Mouse (Mus musculus) heart, embryonic 15.5 days (tissue): Measurements from ENCODE around the gene Obscn. TPM values are rescaled to one million over a fixed set of nuclear protein-coding genes. Genes with fewer than 3 reads are reported as not detected.

Experiments used
- ATAC-seq: fragments of 200-750 bp; cut with Nextera tagmentation; replicated peaks from 2 replicates; pipeline ENCODE4 v1.8.0; 2017; ENCODE audit warnings: low read depth, moderate TSS enrichment; ENCODE audit not compliant: insufficient number of reproducible peaks, insufficient read depth, low FRiP score
- H3K27ac ChIP-seq: fragments of 300-500 bp; sonication (generic); 2 replicates; pipeline ENCODE4 v1.5.1; 2015; ENCODE audit warnings: mild to moderate bottlenecking, inconsistent platforms
- H3K27me3 ChIP-seq: fragments of 300-500 bp; sonication (generic); 2 replicates; pipeline ENCODE4 v1.6.1; 2015; ENCODE audit warnings: inconsistent platforms
- H3K36me3 ChIP-seq: fragments of 300-500 bp; sonication (generic); 2 replicates; pipeline ENCODE4 v1.6.1; 2015; ENCODE audit warnings: mild to moderate bottlenecking, inconsistent platforms
- H3K4me1 ChIP-seq: fragments of 300-500 bp; sonication (generic); replicated peaks from 2 replicates; pipeline ENCODE4 v1.6.1; 2015; ENCODE audit warnings: inconsistent platforms
- H3K4me2 ChIP-seq: fragments of 300-500 bp; sonication (generic); 2 replicates; pipeline ENCODE4 v1.6.1; 2015; ENCODE audit warnings: inconsistent platforms, mild to moderate bottlenecking, moderate library complexity
- H3K4me3 ChIP-seq: fragments of 300-500 bp; sonication (generic); 2 replicates; pipeline ENCODE4 v1.5.1; 2015; ENCODE audit warnings: mild to moderate bottlenecking, inconsistent platforms
- H3K9ac ChIP-seq: fragments of 300-500 bp; sonication (generic); 2 replicates; pipeline ENCODE4 v1.6.1; 2015; ENCODE audit warnings: mild to moderate bottlenecking, inconsistent platforms
- H3K9me3 ChIP-seq: fragments of 300-500 bp; sonication (generic); replicated peaks from 2 replicates; pipeline ENCODE4 v1.6.1; 2016; ENCODE audit warnings: inconsistent platforms
- WGBS: fragments of 180-500 bp; shearing (Covaris S2); methylation state at CpG from one replicate; pipeline ENCODE4 v1.1.7; 2015; ENCODE audit warnings: mixed read lengths; 5-methylcytosine and 5-hydroxymethylcytosine counted together
- polyA plus RNA-seq: library from polyadenylated mRNA; unstranded; fragments of >200 nt; fragmentation: Nextera tagmentation; extraction: Ambion mirVana; gene quantifications from 2 replicates; pipeline ENCODE4 v1.2.1, GENCODE M21; 2015

The Obscn gene
- polyA plus RNA-seq, 1 experiment from 2014 or later: 65.2 TPM

GRCm38 (mm10) chr11:58982471-58983097, 153.6 kb downstream of the Obscn start:
- Histone ChIP-seq H3K27me3 (no peaks in the 10 kb centered on the region), H3K27ac (peak overlapping the region; percentile 76), H3K9ac (0 out of 2 replicates have a peak overlapping the region, but pooled peaks have one; percentile 3), H3K4me2 (peak overlapping the region; percentile 96; the same call in 1 of the 2 replicates), H3K4me3 (no peak overlapping the region), H3K4me1 (peaks cover 83% of the 10 kb centered on the region), H3K9me3 (no peaks in the 10 kb centered on the region), H3K36me3 (peaks cover 38% of the 10 kb centered on the region)
- WGBS: 77% methylated on average over 18 of the region's 18 CpGs
- ATAC-seq: no peak

GRCm38 (mm10) chr11:58981541-58982447, 154.4 kb downstream of the Obscn start:
- H3K9me3 ChIP-seq: no peaks in the 10 kb centered on the region
- 0 out of 2 replicates have a peak overlapping the region, but pooled peaks have one; percentile 3 for H3K9ac ChIP-seq
- peaks cover 81% of the 10 kb centered on the region for H3K4me1 ChIP-seq
- WGBS: 48% methylated on average over 14 of the region's 14 CpGs
- peak overlapping the region; percentile 96 for H3K4me2 ChIP-seq
- H3K4me3 ChIP-seq: no peak overlapping the region; the same call in 1 of the 2 replicates
- H3K27ac ChIP-seq: peak overlapping the region; percentile 76
- no peaks in the 10 kb centered on the region for H3K27me3 ChIP-seq
- peaks cover 32% of the 10 kb centered on the region for H3K36me3 ChIP-seq
- ATAC-seq: 0 out of 2 replicates have a peak, but pooled peaks have one; percentile 9

- H3K9me3 ChIP-seq: no peaks in the 10 kb centered on the region
- peak overlapping the region; percentile 83 for H3K9ac ChIP-seq
- H3K4me1 ChIP-seq: peaks cover 68% of the 10 kb centered on the region
- H3K36me3 ChIP-seq: peaks cover 22% of the 10 kb centered on the region
- H3K27me3 ChIP-seq: no peaks in the 10 kb centered on the region
- H3K4me3 ChIP-seq: peak overlapping the region; percentile 75
- no peak for ATAC-seq
- peak overlapping the region; percentile 76 for H3K27ac ChIP-seq
- H3K4me2 ChIP-seq: peak overlapping the region; percentile 96
- 40% methylated on average over 5 of the region's 5 CpGs for WGBS
Measured at GRCm38 (mm10) chr11:58980381-58980990, 155.7 kb downstream of the Obscn start.

GRCm38 (mm10) chr11:58979661-58980060, 156.5 kb downstream of the Obscn start:
- H3K4me2 ChIP-seq: peak overlapping the region; percentile 96
- peak overlapping the region; percentile 83 for H3K9ac ChIP-seq
- H3K4me3 ChIP-seq: peak overlapping the region; percentile 75
- H3K27ac ChIP-seq: peak overlapping the region; percentile 76
- WGBS: 60% methylated on average over 7 of the region's 7 CpGs
- no peaks in the 10 kb centered on the region for H3K27me3 ChIP-seq
- H3K4me1 ChIP-seq: peaks cover 60% of the 10 kb centered on the region
- H3K9me3 ChIP-seq: no peaks in the 10 kb centered on the region
- no peak for ATAC-seq
- H3K36me3 ChIP-seq: peaks cover 16% of the 10 kb centered on the region

- WGBS: 56% methylated on average over 3 of the region's 3 CpGs
Measured at GRCm38 (mm10) chr11:58979183-58979582, 157.0 kb downstream of the Obscn start.

GRCm38 (mm10) chr11:58978706-58979030, 157.5 kb downstream of the Obscn start:
- WGBS: 1% methylated on average over 5 of the region's 5 CpGs
- Histone ChIP-seq H3K36me3 (peaks cover 14% of the 10 kb centered on the region), H3K4me1 (peaks cover 52% of the 10 kb centered on the region), H3K9me3 (no peaks in the 10 kb centered on the region), H3K9ac (peak overlapping the region; percentile 83), H3K4me3 (peak overlapping the region; percentile 75), H3K27ac (peak overlapping the region; percentile 76), H3K4me2 (peak overlapping the region; percentile 96), H3K27me3 (no peaks in the 10 kb centered on the region)
- no peak for ATAC-seq

More at GRCm38 (mm10) chr11:58979183-58979582, 157.0 kb downstream of the Obscn start:
- Histone ChIP-seq H3K9ac (peak overlapping the region; percentile 83), H3K27me3 (no peaks in the 10 kb centered on the region), H3K4me1 (peaks cover 55% of the 10 kb centered on the region), H3K27ac (peak overlapping the region; percentile 76), H3K4me3 (peak overlapping the region; percentile 75), H3K36me3 (peaks cover 14% of the 10 kb centered on the region), H3K4me2 (peak overlapping the region; percentile 96), H3K9me3 (no peaks in the 10 kb centered on the region)
- ATAC-seq: no peak

- Histone ChIP-seq H3K36me3 (peaks cover 14% of the 10 kb centered on the region), H3K27me3 (no peaks in the 10 kb centered on the region), H3K9me3 (no peaks in the 10 kb centered on the region), H3K4me2 (peak within 1 kb of the TSS; percentile 96), H3K27ac (peak within 1 kb of the TSS; percentile 76), H3K4me3 (peak within 1 kb of the TSS; percentile 75), H3K4me1 (peaks cover 51% of the 10 kb centered on the region), H3K9ac (peak within 1 kb of the TSS; percentile 83)
- WGBS: under 1% methylated on average over 64 of the region's 64 CpGs
- peak; percentile 66; the same call in 1 of the 2 replicates for ATAC-seq
Measured at GRCm38 (mm10) chr11:58978027-58978705, 158.0 kb downstream of the Obscn start, which contains the start of gene Trim11. Gene Trim11 (plus strand): TSS chr11:58978093.

GRCm38 (mm10) chr11:58977607-58978026, 158.6 kb downstream of the Obscn start:
- Histone ChIP-seq H3K9ac (peak overlapping the region; percentile 83), H3K9me3 (no peaks in the 10 kb centered on the region), H3K4me2 (peak overlapping the region; percentile 96), H3K4me3 (peak overlapping the region; percentile 75), H3K27me3 (no peaks in the 10 kb centered on the region), H3K4me1 (peaks cover 45% of the 10 kb centered on the region), H3K27ac (peak overlapping the region; percentile 76), H3K36me3 (peaks cover 9% of the 10 kb centered on the region)
- WGBS: 0% methylated on average over 21 of the region's 21 CpGs
- no peak for ATAC-seq

GRCm38 (mm10) chr11:58977150-58977549, 159.1 kb downstream of the Obscn start:
- no peaks in the 10 kb centered on the region for H3K9me3 ChIP-seq
- no peak for ATAC-seq
- no peaks in the 10 kb centered on the region for H3K27me3 ChIP-seq
- WGBS: under 1% methylated on average over 29 of the region's 29 CpGs
- peak overlapping the region; percentile 83 for H3K9ac ChIP-seq
- peak overlapping the region; percentile 76 for H3K27ac ChIP-seq
- H3K36me3 ChIP-seq: peaks cover 4% of the 10 kb centered on the region; the same call in 1 of the 2 replicates
- H3K4me1 ChIP-seq: peaks cover 43% of the 10 kb centered on the region
- H3K4me3 ChIP-seq: peak overlapping the region; percentile 75
- H3K4me2 ChIP-seq: peak overlapping the region; percentile 96

GRCm38 (mm10) chr11:58974414-58974813, 161.8 kb downstream of the Obscn start:
- no peak for ATAC-seq

More at GRCm38 (mm10) chr11:58974414-58974813, 161.8 kb downstream of the Obscn start:
- no peaks in the 10 kb centered on the region for H3K9me3 ChIP-seq
- no peak overlapping the region for H3K4me3 ChIP-seq
- H3K4me1 ChIP-seq: peaks cover 28% of the 10 kb centered on the region
- no peaks in the 10 kb centered on the region for H3K27me3 ChIP-seq
- no peak overlapping the region for H3K9ac ChIP-seq
- H3K27ac ChIP-seq: no peak overlapping the region
- no peak overlapping the region for H3K4me2 ChIP-seq
- no peaks in the 10 kb centered on the region for H3K36me3 ChIP-seq
- WGBS: 82% methylated on average over 3 of the region's 3 CpGs
